Mouse (Mus musculus) cortical plate, adult 2 months (tissue): Measurements from ENCODE around the gene Ndufa4l2. TPM values are rescaled to one million over a fixed set of nuclear protein-coding genes. Genes with fewer than 3 reads are reported as not detected.

Source experiments
- H3K27ac ChIP-seq: fragments of 200-500 bp; 2 replicates; pipeline ENCODE4 v1.5.1; 2012; ENCODE audit warnings: low read length, control low read depth, inconsistent platforms; ENCODE audit not compliant: insufficient read depth
- H3K4me1 ChIP-seq: fragments of 200-500 bp; 2 replicates; pipeline ENCODE4 v1.6.1; 2011; ENCODE audit warnings: low read length; ENCODE audit not compliant: control insufficient read depth, insufficient read depth
- H3K4me3 ChIP-seq: fragments of 200-500 bp; 2 replicates; pipeline ENCODE4 v1.5.1; 2011; ENCODE audit warnings: mild to moderate bottlenecking, low read length, control low read depth; ENCODE audit not compliant: insufficient read depth
- CTCF ChIP-seq: fragments of 200-500 bp; IDR thresholded peaks from 2 replicates; pipeline ENCODE4 v1.5.1; 2011; ENCODE audit warnings: mild to moderate bottlenecking, control low read depth, low read length; ENCODE audit not compliant: insufficient read depth; ENCODE audit errors: extremely low read depth
- POLR2A ChIP-seq: fragments of 200-500 bp; IDR thresholded peaks from 2 replicates; pipeline ENCODE4 v1.6.1; 2011; ENCODE audit warnings: mild to moderate bottlenecking, low read length, control low read depth; ENCODE audit not compliant: insufficient read depth; ENCODE audit errors: extremely low read depth
- polyA plus RNA-seq: library from polyadenylated mRNA; depleted of rRNA; stranded (reverse); fragments of >200 nt; gene quantifications from 2 replicates; pipeline ENCODE4 v1.2.3, GENCODE M21; 2012

Gene Ndufa4l2
- polyA plus RNA-seq, 1 experiment, result 10.6 TPM

DNA sequence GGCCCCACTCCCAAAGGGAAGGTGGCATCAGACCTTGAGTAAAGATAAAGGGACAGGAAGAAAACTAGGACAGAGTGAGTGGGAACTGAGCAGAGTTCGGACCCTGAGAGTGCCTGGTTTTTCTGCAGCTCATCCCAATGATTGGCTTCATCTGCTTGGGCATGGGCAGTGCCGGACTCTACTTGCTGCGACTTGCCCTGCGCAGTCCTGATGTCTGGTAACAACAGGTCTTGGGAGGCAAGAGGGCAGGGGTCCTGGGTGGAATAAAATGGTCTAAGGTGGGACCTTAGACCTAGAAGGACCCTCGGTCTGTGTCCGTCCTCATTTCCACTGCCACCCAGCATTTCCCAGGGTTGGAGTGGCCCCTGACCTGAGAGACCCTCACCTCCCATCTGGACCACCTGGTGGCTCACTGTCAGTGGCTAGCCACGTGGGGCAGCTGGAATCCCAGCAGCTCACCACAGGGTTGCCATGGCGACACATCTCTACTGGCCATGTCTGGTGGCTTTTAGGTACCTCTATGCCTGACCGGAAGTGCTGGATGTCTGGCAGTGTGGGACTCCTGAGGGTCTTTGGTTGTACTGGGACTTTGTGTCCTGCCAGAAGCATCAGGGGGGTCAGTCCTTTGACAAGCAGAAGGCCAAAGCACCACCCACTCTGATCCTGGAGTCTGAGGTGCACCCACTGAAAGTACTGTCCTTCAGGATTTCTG is 660 bp downstream of the Ndufa4l2 start:
- peaks cover 2% of the 10 kb centered on the region for H3K4me1 ChIP-seq
- H3K27ac ChIP-seq, result no peak overlapping the region
- TF ChIP-seq POLR2A, result no peak
- H3K4me3 ChIP-seq, result no peak overlapping the region

DNA sequence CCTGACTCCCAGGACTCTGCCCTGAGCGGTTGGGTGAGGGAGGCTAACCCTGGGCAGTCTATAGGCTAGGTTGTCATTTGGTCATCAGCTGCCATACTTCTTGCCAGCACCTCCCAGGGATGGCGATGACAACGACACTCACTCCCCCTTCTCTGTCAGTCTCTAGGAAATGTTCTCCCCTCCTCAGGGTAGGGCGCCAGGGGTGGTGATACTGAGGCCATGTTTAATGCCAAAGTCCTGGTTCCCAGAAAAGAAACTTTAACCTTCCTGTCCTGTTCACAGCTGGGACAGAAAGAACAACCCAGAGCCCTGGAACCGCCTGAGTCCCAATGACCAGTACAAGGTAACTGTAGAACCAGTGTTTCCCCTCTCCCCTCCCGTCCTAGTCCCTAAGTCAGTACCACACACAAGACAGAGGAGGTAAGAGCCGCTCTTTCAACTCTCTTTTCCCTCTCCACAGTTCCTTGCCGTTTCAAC is 1.3 kb downstream of the Ndufa4l2 start:
- TF ChIP-seq POLR2A (no peak), CTCF (no peak)
- peaks cover 1% of the 10 kb centered on the region; the same call in 1 of the 2 replicates for H3K4me1 ChIP-seq
- H3K4me3 ChIP-seq, result no peak overlapping the region
- no peak overlapping the region for H3K27ac ChIP-seq

DNA sequence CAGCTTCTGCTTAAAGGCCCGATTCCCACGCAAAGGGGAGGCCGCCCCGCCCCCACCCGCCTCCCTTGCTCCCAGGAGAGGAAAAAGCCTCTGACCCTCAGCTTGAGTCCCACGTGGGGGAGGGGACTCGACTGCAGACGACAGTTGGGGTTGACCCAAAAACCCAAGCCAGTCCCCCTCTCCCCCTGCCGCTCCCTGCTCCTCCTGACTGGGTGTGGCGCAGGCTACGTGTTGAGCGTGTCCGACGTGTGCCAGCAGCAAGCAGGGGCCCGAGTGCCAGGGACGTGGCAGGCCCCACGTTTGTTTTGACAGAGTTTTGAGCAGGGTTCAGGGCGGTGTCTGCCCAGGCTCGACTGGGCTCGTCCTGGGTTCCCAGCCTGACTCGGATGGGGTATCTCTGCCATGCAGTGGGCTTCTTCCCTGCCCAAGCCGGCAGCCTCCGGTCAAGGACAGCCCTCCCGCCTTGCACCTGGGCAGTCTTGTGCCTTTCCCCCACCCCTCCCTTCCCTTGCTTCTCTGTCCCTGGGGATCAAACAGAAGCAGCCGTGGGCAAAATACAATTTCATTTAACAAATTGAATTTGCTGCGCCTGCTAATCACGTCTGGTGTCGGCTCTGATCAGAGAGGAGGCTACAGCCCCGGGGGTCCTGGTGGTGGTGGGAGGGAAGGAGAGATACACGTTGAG is 2.0 kb downstream of the Ndufa4l2 start:
- Histone ChIP-seq H3K4me3 (no peak overlapping the region), H3K4me1 (peaks cover 3% of the 10 kb centered on the region; the same call in 1 of the 2 replicates), H3K27ac (no peak overlapping the region)
- TF ChIP-seq POLR2A (no peak), CTCF (no peak)

DNA sequence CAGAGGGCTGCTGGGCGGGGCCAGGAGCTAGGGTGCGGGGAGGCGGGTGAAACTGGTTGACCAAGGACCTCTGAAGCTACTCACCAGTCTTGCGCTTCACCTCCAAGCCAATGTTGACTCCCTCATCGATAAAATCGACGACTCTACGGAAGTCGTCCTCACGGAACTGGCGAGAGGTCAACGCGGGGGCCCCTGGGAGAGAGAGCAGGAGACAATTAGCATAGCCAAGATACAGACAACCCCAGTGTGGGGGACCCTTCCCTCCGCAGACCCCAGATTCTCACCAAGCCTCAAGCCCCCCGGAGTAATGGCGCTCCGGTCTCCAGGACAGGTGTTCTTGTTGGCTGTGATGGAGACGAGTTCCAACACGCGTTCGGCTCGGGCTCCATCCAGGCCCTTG is 3.2 kb downstream of the Ndufa4l2 start:
- H3K27ac ChIP-seq, result no peak overlapping the region
- H3K4me3 ChIP-seq, result no peak overlapping the region
- peaks cover 3% of the 10 kb centered on the region; the same call in 1 of the 2 replicates for H3K4me1 ChIP-seq
- TF ChIP-seq POLR2A (no peak), CTCF (no peak)

DNA sequence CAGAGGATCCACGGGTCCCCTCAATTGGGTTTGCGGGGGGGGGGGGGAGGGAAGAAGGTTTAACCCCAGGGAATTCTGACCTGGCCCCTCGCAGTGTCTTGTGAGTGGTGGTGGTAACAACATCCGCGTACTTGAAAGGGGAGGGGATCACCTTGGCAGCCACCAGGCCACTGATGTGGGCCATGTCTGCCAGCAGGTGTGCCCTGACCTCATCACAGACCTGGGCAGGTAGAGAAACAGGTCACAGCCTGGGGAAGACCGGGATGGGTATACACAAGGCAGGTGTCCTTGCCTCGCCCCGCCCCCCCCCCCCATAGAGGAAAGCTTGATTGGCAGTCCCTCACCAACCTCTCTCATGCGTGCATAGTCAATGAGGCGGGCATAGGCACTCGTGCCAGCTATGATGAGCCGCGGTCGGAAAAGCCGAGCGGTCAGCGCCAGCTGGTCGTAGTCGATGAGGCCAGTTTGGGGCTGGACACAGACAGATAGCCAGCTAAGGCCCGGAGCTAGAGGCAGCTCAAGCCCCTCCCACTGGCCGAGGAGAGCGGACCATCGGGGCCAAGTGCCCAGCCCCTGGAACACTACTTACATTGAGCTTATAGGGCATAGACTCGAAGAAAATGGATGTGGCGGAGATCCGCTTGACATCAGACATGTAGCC is 4.4 kb downstream of the Ndufa4l2 start:
- Histone ChIP-seq H3K4me1 (peaks cover 3% of the 10 kb centered on the region; the same call in 1 of the 2 replicates), H3K4me3 (no peak overlapping the region), H3K27ac (no peak overlapping the region)
- no peak for TF ChIP-seq CTCF
- TF ChIP-seq POLR2A, result no peak

DNA sequence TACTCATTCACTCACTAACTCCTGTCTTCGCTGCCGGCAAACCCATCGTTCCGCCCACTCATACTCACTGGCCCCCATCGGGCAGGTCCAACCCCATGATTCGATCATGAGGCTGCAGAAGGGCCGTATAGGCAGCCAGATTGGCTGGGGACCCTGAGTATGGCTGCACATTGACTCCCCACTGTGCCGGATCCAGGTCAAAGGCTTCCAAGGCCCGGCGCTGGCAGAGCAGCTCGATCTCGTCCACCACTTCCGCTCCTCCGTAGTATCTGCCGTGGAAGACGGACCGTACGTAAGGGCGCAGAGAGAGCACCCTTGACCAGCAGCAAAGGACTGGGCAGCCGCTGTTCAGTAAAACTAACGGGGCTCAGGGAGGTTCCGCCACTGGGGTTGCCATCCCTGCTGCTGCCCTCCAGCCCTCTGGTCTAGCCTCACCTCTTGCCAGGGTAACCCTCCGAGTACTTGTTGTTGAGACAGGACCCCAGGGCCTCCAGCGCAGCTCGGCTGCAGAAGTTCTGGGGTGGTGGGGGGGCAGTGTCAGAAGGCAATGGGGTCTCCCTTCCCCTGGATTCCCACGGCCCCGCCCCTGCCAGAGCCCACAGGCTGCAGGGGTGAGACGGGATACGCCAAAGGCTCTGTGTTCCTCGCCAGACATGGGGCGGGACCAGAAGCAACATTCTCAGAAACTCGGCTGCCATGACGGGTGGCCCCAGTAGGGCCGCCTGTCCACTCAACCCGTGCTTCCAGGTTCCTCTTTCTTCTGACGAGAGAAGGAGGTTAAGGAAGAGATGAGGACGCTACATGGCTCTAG is 5.3 kb downstream of the Ndufa4l2 start:
- Histone ChIP-seq H3K27ac (no peak overlapping the region), H3K4me3 (no peak overlapping the region), H3K4me1 (peaks cover 3% of the 10 kb centered on the region; the same call in 1 of the 2 replicates)
- TF ChIP-seq CTCF (no peak), POLR2A (no peak)

DNA sequence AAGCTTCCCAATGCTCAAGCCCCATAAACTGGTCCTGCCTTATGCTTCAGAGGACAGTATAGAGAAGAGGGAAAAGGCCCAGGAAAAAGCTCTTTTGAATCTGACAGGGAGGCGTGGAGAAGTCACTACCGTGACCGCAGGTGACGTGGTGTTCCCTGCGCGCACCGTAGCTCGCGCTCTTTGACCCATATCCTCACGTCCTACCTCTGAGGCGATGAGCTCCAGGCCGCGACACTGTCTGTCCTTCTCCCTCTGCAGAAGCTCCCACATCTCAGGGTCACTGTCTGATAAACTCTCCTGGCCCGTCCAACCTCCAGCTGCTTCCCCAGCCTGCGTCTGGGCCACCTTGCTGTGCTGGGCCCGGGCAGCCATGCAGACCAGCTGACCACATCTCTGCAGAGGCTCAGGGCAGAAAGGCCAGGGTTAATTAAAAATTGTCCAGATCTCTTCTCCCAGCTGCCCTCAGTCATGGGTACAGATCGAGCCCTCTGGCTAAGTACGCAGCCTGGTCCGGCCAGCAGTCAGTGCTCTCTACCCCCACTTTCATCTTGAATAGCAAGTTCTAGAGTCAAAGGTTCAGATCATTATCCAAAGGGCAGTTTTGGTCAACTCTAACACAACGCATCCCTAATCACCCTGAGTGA is 6.1 kb downstream of the Ndufa4l2 start:
- TF ChIP-seq POLR2A (no peak), CTCF (no peak)
- Histone ChIP-seq H3K4me1 (peaks cover 3% of the 10 kb centered on the region; the same call in 1 of the 2 replicates), H3K4me3 (no peak overlapping the region), H3K27ac (no peak overlapping the region)

DNA sequence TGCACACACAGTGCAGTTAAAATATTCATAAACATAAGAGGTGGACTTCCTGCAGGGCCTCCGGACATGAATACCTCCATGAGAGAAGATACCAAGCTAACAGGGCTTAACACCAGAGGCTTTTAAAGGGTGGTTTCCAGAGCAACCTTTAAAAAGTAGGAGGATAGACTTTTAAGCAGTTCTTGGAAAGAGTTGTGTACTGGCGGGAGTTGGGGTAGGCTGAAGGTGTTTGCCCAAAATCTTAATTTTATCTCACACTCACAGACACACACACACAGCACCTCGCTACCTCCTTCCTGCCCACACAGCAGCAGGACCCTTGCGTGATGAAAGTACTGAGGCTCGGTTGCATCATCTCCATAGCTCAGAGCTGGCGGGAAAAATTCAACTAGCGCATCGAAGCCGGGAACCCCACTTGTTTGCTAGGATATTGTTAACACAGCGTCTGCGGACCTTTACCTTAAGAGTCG is 6.9 kb downstream of the Ndufa4l2 start:
- Histone ChIP-seq H3K4me1 (peaks cover 3% of the 10 kb centered on the region; the same call in 1 of the 2 replicates), H3K27ac (no peak overlapping the region), H3K4me3 (peak overlapping the region; percentile 51)
- TF ChIP-seq POLR2A (no peak), CTCF (no peak)

DNA sequence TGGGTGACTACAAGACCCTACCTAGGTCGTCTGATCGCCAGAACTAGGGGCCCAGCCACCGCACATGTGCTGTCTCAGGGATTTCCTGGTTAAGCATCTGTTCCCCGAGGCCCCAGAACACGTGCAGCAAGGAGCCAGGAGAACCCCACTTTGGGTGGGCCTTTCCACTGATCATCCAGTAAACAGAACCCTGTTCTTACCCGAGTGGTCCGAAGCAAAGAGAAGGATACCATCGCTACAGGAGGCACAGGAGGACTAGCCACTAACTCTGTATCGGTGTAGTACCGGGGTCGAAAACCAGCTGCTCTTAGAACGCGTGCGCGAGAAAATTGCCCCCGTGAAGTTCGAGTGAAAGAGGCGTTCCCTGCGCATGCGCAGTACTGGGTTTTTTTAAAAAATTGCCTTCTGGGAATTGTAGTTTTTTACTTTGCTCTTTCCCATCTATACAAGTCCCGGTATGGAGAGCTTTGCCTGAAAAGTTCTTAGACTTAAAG is 7.4 kb downstream of the Ndufa4l2 start, which contains the start of gene Shmt2:
Gene Shmt2 (minus strand): TSS at position 357 of the 494 bp plus-strand sequence.
- H3K27ac ChIP-seq, result no peak within 1 kb of the TSS
- H3K4me1 ChIP-seq, result peaks cover 3% of the 10 kb centered on the region; the same call in 1 of the 2 replicates
- H3K4me3 ChIP-seq, result peak within 1 kb of the TSS; percentile 51
- peak; percentile 67; the same call in 1 of the 2 replicates for TF ChIP-seq POLR2A
- no peak for TF ChIP-seq CTCF
